Mouse (Mus musculus) limb, embryonic 13.5 days (tissue): Measurements from ENCODE around the gene Bpifa1. TPM values are rescaled to one million over a fixed set of nuclear protein-coding genes. Genes with fewer than 3 reads are reported as not detected.
"Not testable (repeated sequence)": the region's sequence is repeated elsewhere in the genome, so short reads cannot be mapped to it uniquely, and the experiment has no call there.

Experiments used
- ATAC-seq: fragments of 200-750 bp; cut with Nextera tagmentation; 2 replicates; pipeline ENCODE4 v1.8.0; 2017; ENCODE audit warnings: low read depth, moderate number of reproducible peaks, moderate TSS enrichment; ENCODE audit not compliant: low FRiP score
- H3K27ac ChIP-seq: fragments of 300-500 bp; sonication (generic); 2 replicates; pipeline ENCODE4 v1.5.1; 2015; ENCODE audit warnings: inconsistent platforms, mild to moderate bottlenecking, moderate library complexity
- H3K27me3 ChIP-seq: fragments of 300-500 bp; sonication (generic); 2 replicates; pipeline ENCODE4 v1.6.1; 2015; ENCODE audit warnings: mild to moderate bottlenecking, inconsistent platforms
- H3K36me3 ChIP-seq: fragments of 300-500 bp; sonication (generic); 2 replicates; pipeline ENCODE4 v1.6.1; 2015; ENCODE audit warnings: inconsistent platforms, mild to moderate bottlenecking, moderate library complexity
- H3K4me1 ChIP-seq: fragments of 300-500 bp; sonication (generic); 2 replicates; pipeline ENCODE4 v1.6.1; 2015; ENCODE audit warnings: inconsistent platforms
- H3K4me2 ChIP-seq: fragments of 300-500 bp; sonication (generic); replicated peaks from 2 replicates; pipeline ENCODE4 v1.6.1; 2015; ENCODE audit warnings: inconsistent platforms, mild to moderate bottlenecking, moderate library complexity
- H3K4me3 ChIP-seq: fragments of 300-500 bp; sonication (generic); 2 replicates; pipeline ENCODE4 v1.5.1; 2015; ENCODE audit warnings: moderate library complexity, mild to moderate bottlenecking, inconsistent platforms
- H3K9ac ChIP-seq: fragments of 300-500 bp; sonication (generic); 2 replicates; pipeline ENCODE4 v1.6.1; 2015; ENCODE audit warnings: mild to moderate bottlenecking, inconsistent platforms
- H3K9me3 ChIP-seq: fragments of 300-500 bp; sonication (generic); 2 replicates; pipeline ENCODE4 v1.6.1; 2016; ENCODE audit warnings: inconsistent platforms
- WGBS: fragments of 180-500 bp; shearing (Covaris S2); methylation state at CpG from one replicate; pipeline ENCODE4 v1.1.7; 2015; 5-methylcytosine and 5-hydroxymethylcytosine counted together
- polyA plus RNA-seq: library from polyadenylated mRNA; unstranded; fragments of >200 nt; fragmentation: Nextera tagmentation; extraction: Ambion mirVana; gene quantifications from 2 replicates; pipeline ENCODE4 v1.2.1, GENCODE M21; 2015

Gene Bpifa1
- polyA plus RNA-seq, 1 experiment from 2014 or later, result not detected

DNA sequence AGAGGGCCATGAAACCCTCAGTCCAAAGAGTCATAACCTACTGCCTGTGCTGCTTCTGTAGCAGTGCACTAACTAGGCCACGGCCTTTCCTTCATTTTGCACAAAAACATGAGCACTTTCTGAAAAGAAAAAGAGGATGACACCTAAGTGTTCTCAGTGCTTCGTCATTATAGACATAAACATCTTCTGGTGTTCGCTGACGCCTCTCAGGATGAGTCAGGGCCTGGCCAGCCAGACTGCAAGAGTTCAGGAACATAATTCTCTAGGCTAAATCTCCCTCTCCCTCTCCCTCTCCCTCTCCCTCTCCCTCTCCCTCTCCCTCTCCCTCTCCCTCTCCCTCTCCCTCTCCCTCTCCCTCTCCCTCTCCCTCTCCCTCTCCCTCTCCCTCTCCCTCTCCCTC lies 40.4 kb downstream of the Bpifa1 start:
- H3K9ac ChIP-seq, H3K4me2 ChIP-seq, H3K4me3 ChIP-seq, H3K4me1 ChIP-seq, ATAC-seq, H3K9me3 ChIP-seq, H3K36me3 ChIP-seq, H3K27me3 ChIP-seq, H3K27ac ChIP-seq: not testable (repeated sequence)
- WGBS, result 66% methylated on average over 4 of the region's 4 CpGs

DNA sequence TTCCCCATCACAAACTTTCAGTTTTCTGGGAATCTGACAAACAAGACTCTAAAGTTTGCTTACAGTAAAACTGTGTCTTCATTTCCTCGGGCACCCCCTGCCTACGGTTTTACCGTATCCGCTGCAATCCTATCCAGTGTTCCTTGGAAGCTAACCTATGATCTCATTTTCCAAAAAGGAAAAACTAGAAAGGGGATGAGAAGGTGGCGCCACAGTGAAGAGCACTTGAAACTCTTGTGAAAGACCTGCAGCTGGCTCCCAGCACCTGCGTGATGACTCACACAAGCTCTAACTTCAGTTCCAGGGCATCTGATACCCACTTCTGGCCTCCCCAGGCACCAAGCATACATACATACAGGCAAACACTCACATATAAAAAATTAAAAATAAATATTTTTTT lies 42.6 kb downstream of the Bpifa1 start:
- ATAC-seq, result no peak
- Histone ChIP-seq H3K9me3 (no peaks in the 10 kb centered on the region), H3K27ac (no peak overlapping the region), H3K9ac (no peak overlapping the region), H3K36me3 (no peaks in the 10 kb centered on the region), H3K4me3 (no peak overlapping the region), H3K4me2 (no peak overlapping the region), H3K27me3 (no peaks in the 10 kb centered on the region), H3K4me1 (no peaks in the 10 kb centered on the region)
- WGBS, result 84% methylated on average over 6 of the region's 6 CpGs

- H3K9ac ChIP-seq, result no peak overlapping the region
- no peaks in the 10 kb centered on the region for H3K9me3 ChIP-seq
- H3K4me2 ChIP-seq, result no peak overlapping the region
- ATAC-seq, result no peak
- H3K4me1 ChIP-seq, result no peaks in the 10 kb centered on the region
- H3K27me3 ChIP-seq, result no peaks in the 10 kb centered on the region
- no peaks in the 10 kb centered on the region for H3K36me3 ChIP-seq
- WGBS, result 83% methylated on average over 3 of the region's 3 CpGs
- H3K4me3 ChIP-seq, result no peak overlapping the region
- H3K27ac ChIP-seq, result no peak overlapping the region
These were observed 43.1 kb downstream of the Bpifa1 start for GRCm38 (mm10) chr2:154185748-154186147.

- H3K4me2 ChIP-seq, result no peak overlapping the region
- H3K9me3 ChIP-seq, result no peaks in the 10 kb centered on the region
- H3K36me3 ChIP-seq, result no peaks in the 10 kb centered on the region
- H3K4me3 ChIP-seq, result no peak overlapping the region
- 34% methylated on average over 5 of the region's 5 CpGs for WGBS
- no peak overlapping the region for H3K27ac ChIP-seq
- no peaks in the 10 kb centered on the region for H3K27me3 ChIP-seq
- no peak overlapping the region for H3K9ac ChIP-seq
- no peak for ATAC-seq
- H3K4me1 ChIP-seq, result no peaks in the 10 kb centered on the region
These were observed 44.8 kb downstream of the Bpifa1 start for GRCm38 (mm10) chr2:154187468-154187867.

- Histone ChIP-seq H3K36me3 (no peaks in the 10 kb centered on the region), H3K4me1 (no peaks in the 10 kb centered on the region), H3K4me2 (no peak overlapping the region), H3K27me3 (no peaks in the 10 kb centered on the region), H3K9me3 (no peaks in the 10 kb centered on the region), H3K4me3 (no peak overlapping the region), H3K27ac (no peak overlapping the region), H3K9ac (no peak overlapping the region)
- no peak for ATAC-seq
- WGBS, result 69% methylated on average over 7 of the region's 7 CpGs
These were observed 47.3 kb downstream of the Bpifa1 start for GRCm38 (mm10) chr2:154189877-154190434.

DNA sequence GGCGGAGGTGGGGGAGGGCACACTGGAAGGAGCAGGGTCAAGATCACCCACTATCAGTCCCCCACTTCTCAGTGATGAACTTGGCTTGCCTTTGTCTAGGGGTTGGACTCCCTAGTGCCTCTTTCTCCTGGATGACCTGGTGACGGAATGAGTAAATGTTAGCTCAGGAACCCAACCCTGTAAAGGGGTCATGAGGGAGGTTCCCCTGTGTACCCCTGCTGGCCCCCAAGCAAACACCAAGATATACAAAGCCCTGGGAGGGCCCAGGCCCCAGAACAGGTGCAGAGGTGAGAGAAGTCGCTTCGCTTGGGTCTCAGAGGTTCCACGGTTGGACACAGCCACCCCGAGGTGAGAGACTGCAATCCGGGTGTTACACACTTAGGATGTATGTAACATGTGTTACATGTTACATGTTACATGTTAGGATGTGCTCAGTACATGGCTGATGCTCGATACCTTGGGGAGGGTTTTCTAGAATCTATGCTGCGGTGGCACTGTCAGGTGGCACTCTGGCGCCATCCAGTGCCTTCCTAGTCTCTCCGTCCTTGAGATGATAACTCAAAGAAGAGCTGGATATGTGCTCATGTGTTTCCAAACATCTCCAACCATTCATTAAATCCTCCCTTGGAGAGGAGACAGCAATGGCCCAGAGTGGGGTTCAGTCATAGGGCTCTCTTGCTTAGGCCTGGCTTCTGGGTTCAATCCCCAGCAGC lies 48.0 kb downstream of the Bpifa1 start, which contains the start of gene Bpifb1:
Bpifb1 (plus strand) TSS at position 273 of the 713 bp plus-strand sequence.
- Histone ChIP-seq H3K27ac (no peak within 1 kb of the TSS), H3K4me2 (no peak within 1 kb of the TSS), H3K36me3 (no peaks in the 10 kb centered on the region), H3K4me1 (no peaks in the 10 kb centered on the region), H3K27me3 (no peaks in the 10 kb centered on the region), H3K9ac (no peak within 1 kb of the TSS), H3K4me3 (no peak within 1 kb of the TSS), H3K9me3 (no peaks in the 10 kb centered on the region)
- WGBS, result 84% methylated on average over 11 of the region's 11 CpGs
- no peak for ATAC-seq

- WGBS, result 63% methylated on average over 2 of the region's 2 CpGs
- H3K9me3 ChIP-seq, result no peaks in the 10 kb centered on the region
- no peak for ATAC-seq
- no peaks in the 10 kb centered on the region for H3K36me3 ChIP-seq
- no peak overlapping the region for H3K9ac ChIP-seq
- no peaks in the 10 kb centered on the region for H3K27me3 ChIP-seq
- H3K4me3 ChIP-seq, result no peak overlapping the region
- no peak overlapping the region for H3K27ac ChIP-seq
- no peak overlapping the region for H3K4me2 ChIP-seq
- H3K4me1 ChIP-seq, result no peaks in the 10 kb centered on the region
These were observed 49.5 kb downstream of the Bpifa1 start for GRCm38 (mm10) chr2:154192141-154192540.

DNA sequence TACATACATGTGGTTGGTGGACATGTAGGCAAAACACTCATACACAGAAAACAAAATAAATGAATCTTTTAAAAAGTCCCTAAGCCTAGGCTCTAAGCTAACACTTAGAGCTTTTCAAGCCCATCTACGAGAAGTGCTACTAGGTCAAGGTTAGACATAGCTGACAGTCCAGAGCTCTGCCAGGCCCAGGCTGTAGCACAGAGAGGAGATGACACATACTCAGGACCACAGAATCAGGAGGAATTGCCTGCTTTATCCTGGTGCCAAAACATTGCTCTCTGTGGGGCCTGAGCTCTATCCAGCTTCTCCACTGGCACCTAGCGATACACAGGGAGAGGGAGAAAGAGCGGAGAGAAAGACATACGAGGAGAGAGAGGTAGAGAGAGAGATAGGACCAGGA lies 50.4 kb downstream of the Bpifa1 start:
- H3K9me3 ChIP-seq, result no peaks in the 10 kb centered on the region
- no peaks in the 10 kb centered on the region for H3K4me1 ChIP-seq
- H3K27me3 ChIP-seq, result no peaks in the 10 kb centered on the region
- no peak overlapping the region for H3K27ac ChIP-seq
- no peak overlapping the region for H3K4me2 ChIP-seq
- 88% methylated on average over 4 of the region's 4 CpGs for WGBS
- ATAC-seq, result no peak
- H3K4me3 ChIP-seq, result no peak overlapping the region
- no peaks in the 10 kb centered on the region for H3K36me3 ChIP-seq
- H3K9ac ChIP-seq, result no peak overlapping the region

DNA sequence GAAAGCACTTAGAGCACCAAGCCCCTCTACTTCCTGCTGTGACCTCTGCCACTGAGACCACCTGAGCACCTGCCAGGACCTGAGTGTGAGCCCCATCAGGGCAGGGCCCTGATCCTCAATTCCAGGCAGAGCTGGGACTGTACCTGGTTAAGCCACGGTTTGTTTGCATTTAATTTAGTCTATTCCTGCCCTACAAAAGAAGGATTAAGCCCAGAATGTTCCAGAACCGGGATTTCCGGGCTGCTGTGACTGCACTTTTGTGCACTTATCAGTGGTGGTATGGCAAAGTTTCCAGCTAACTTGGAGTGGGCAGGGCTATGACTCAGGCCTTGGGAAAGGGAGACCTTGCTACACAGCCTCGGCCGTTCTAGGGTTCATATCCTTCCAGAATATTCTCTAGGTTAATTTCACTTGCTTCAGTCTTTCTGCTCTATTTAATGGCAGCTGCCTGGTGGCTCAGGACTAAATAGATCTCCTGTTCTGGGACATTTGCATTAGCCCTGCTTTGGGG lies 51.4 kb downstream of the Bpifa1 start:
- Histone ChIP-seq H3K4me2 (no peak overlapping the region), H3K9me3 (no peaks in the 10 kb centered on the region), H3K27me3 (no peaks in the 10 kb centered on the region), H3K9ac (no peak overlapping the region), H3K36me3 (no peaks in the 10 kb centered on the region), H3K4me3 (no peak overlapping the region), H3K4me1 (no peaks in the 10 kb centered on the region), H3K27ac (no peak overlapping the region)
- 76% methylated on average over 5 of the region's 5 CpGs for WGBS
- no peak for ATAC-seq

GRCm38 (mm10) chr2:154197036-154197435 lies 54.4 kb downstream of the Bpifa1 start:
- Histone ChIP-seq H3K9ac (no peak overlapping the region), H3K27me3 (no peaks in the 10 kb centered on the region), H3K4me3 (no peak overlapping the region), H3K36me3 (no peaks in the 10 kb centered on the region), H3K4me1 (no peaks in the 10 kb centered on the region), H3K27ac (no peak overlapping the region), H3K4me2 (no peak overlapping the region), H3K9me3 (no peaks in the 10 kb centered on the region)
- 91% methylated on average over 9 of the region's 9 CpGs for WGBS
- ATAC-seq, result no peak
